Mouse (Mus musculus) liver, embryonic 12.5 days (tissue): ENCODE measurements around the gene Gm4881. TPM values are rescaled to one million over a fixed set of nuclear protein-coding genes. Genes with fewer than 3 reads are reported as not detected.

Experiments used
- ATAC-seq: fragments of 200-750 bp; cut with Nextera tagmentation; 2 replicates; pipeline ENCODE4 v1.8.0; 2017; ENCODE audit warnings: moderate number of reproducible peaks, mild to moderate bottlenecking, moderate library complexity
- H3K27ac ChIP-seq: fragments of 300-500 bp; sonication (generic); 2 replicates; pipeline ENCODE4 v1.5.1; 2016; ENCODE audit warnings: mild to moderate bottlenecking
- H3K27me3 ChIP-seq: fragments of 300-500 bp; sonication (generic); replicated peaks from 2 replicates; pipeline ENCODE4 v1.6.1; 2016; ENCODE audit warnings: mild to moderate bottlenecking, moderate library complexity
- H3K36me3 ChIP-seq: fragments of 300-500 bp; sonication (generic); 2 replicates; pipeline ENCODE4 v1.6.1; 2016; ENCODE audit warnings: mild to moderate bottlenecking, moderate library complexity
- H3K4me1 ChIP-seq: fragments of 300-500 bp; sonication (generic); 2 replicates; pipeline ENCODE4 v1.6.1; 2016
- H3K4me2 ChIP-seq: fragments of 300-500 bp; sonication (generic); 2 replicates; pipeline ENCODE4 v1.6.1; 2016; ENCODE audit warnings: mild to moderate bottlenecking, moderate library complexity
- H3K4me3 ChIP-seq: fragments of 300-500 bp; sonication (generic); 2 replicates; pipeline ENCODE4 v1.5.1; 2016; ENCODE audit warnings: mild to moderate bottlenecking, moderate library complexity
- H3K9ac ChIP-seq: fragments of 300-500 bp; sonication (generic); 2 replicates; pipeline ENCODE4 v1.6.1; 2016; ENCODE audit warnings: mild to moderate bottlenecking, moderate library complexity
- H3K9me3 ChIP-seq: fragments of 300-500 bp; sonication (generic); replicated peaks from 2 replicates; pipeline ENCODE4 v1.6.1; 2016; ENCODE audit warnings: mild to moderate bottlenecking, moderate library complexity
- WGBS: fragments of 180-500 bp; shearing (Covaris S2); methylation state at CpG from one replicate; pipeline ENCODE4 v1.1.7; 2016; ENCODE audit not compliant: insufficient replicate concordance; 5-methylcytosine and 5-hydroxymethylcytosine counted together
- polyA plus RNA-seq: library from polyadenylated mRNA; unstranded; fragments of >200 nt; fragmentation: Nextera tagmentation; extraction: Ambion mirVana; gene quantifications from 2 replicates; pipeline ENCODE4 v1.2.1, GENCODE M21; 2016

The Gm4881 gene
- polyA plus RNA-seq, 1 experiment from 2014 or later = not detected

- Histone ChIP-seq H3K9ac (no peak overlapping the region), H3K4me2 (no peak overlapping the region), H3K4me1 (peaks cover 7% of the 10 kb centered on the region; the same call in 1 of the 2 replicates), H3K27ac (no peak overlapping the region), H3K4me3 (no peak overlapping the region), H3K36me3 (no peaks in the 10 kb centered on the region), H3K27me3 (peaks cover 100% of the 10 kb centered on the region), H3K9me3 (no peaks in the 10 kb centered on the region)
- ATAC-seq = peak; percentile 29; the same call in 1 of the 2 replicates
- WGBS = 1% methylated on average over 8 of the region's 8 CpGs
Measured at GRCm38 (mm10) chr7:24949958-24950623, 5.8 kb upstream of the Gm4881 start.

- Histone ChIP-seq H3K4me3 (no peak overlapping the region), H3K36me3 (no peaks in the 10 kb centered on the region), H3K9me3 (no peaks in the 10 kb centered on the region), H3K4me2 (no peak overlapping the region), H3K9ac (no peak overlapping the region), H3K27me3 (peaks cover 100% of the 10 kb centered on the region), H3K27ac (no peak overlapping the region), H3K4me1 (peaks cover 8% of the 10 kb centered on the region; the same call in 1 of the 2 replicates)
- ATAC-seq = no peak
- WGBS = 8% methylated on average over 29 of the region's 29 CpGs
Measured at GRCm38 (mm10) chr7:24948774-24949173, 4.5 kb upstream of the Gm4881 start.

- 4% methylated on average over 7 of the region's 7 CpGs for WGBS
- Histone ChIP-seq H3K9ac (no peak overlapping the region), H3K9me3 (no peaks in the 10 kb centered on the region), H3K27me3 (peaks cover 100% of the 10 kb centered on the region), H3K4me2 (no peak overlapping the region), H3K4me3 (no peak overlapping the region), H3K27ac (no peak overlapping the region), H3K36me3 (no peaks in the 10 kb centered on the region), H3K4me1 (peaks cover 8% of the 10 kb centered on the region; the same call in 1 of the 2 replicates)
- no peak for ATAC-seq
Measured at GRCm38 (mm10) chr7:24947316-24948048, 3.2 kb upstream of the Gm4881 start.

DNA sequence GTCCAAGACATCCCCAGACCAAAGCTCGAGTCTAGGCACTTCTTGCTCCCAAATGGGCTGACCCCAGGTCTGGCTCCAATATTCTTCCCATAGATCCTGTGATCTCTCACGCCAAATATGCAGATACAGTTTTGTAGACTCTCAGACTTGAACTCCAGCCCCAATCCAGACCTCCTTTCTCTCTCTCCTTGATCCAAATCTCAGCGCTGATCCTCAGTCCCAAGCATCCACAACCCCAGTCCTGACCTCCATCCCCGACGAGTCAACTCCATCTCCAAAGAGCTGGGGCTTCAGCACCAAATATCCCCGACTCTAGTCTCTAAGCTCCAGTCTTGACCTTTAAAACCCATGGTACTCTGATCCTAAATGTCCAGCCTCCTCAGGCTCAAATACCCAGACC is 653 bp downstream of the Gm4881 start:
- WGBS = 5% methylated on average over 6 of the region's 6 CpGs
- H3K4me2 ChIP-seq = no peak overlapping the region

GRCm38 (mm10) chr7:24931651-24932050 is 12.6 kb downstream of the Gm4881 start:
- Histone ChIP-seq H3K4me2 (no peak overlapping the region), H3K9me3 (no peaks in the 10 kb centered on the region), H3K9ac (no peak overlapping the region), H3K4me1 (no peaks in the 10 kb centered on the region), H3K36me3 (peaks cover 9% of the 10 kb centered on the region), H3K4me3 (no peak overlapping the region), H3K27me3 (peaks cover 93% of the 10 kb centered on the region), H3K27ac (no peak overlapping the region)
- ATAC-seq = no peak
- 2% methylated on average over 15 of the region's 15 CpGs for WGBS

More for the DNA sequence above, 653 bp downstream of the Gm4881 start:
- Histone ChIP-seq H3K36me3 (no peaks in the 10 kb centered on the region), H3K4me1 (peaks cover 8% of the 10 kb centered on the region; the same call in 1 of the 2 replicates), H3K4me3 (no peak overlapping the region), H3K9ac (no peak overlapping the region), H3K27me3 (peaks cover 99% of the 10 kb centered on the region), H3K9me3 (no peaks in the 10 kb centered on the region), H3K27ac (no peak overlapping the region)
- no peak for ATAC-seq

- Histone ChIP-seq H3K4me3 (no peak overlapping the region), H3K4me1 (no peaks in the 10 kb centered on the region), H3K9ac (no peak overlapping the region), H3K9me3 (no peaks in the 10 kb centered on the region), H3K36me3 (peaks cover 20% of the 10 kb centered on the region), H3K27me3 (peaks cover 82% of the 10 kb centered on the region), H3K27ac (no peak overlapping the region), H3K4me2 (no peak overlapping the region)
- no peak for ATAC-seq
- 54% methylated on average over 6 of the region's 6 CpGs for WGBS
Measured at GRCm38 (mm10) chr7:24930475-24930874, 13.8 kb downstream of the Gm4881 start.

DNA sequence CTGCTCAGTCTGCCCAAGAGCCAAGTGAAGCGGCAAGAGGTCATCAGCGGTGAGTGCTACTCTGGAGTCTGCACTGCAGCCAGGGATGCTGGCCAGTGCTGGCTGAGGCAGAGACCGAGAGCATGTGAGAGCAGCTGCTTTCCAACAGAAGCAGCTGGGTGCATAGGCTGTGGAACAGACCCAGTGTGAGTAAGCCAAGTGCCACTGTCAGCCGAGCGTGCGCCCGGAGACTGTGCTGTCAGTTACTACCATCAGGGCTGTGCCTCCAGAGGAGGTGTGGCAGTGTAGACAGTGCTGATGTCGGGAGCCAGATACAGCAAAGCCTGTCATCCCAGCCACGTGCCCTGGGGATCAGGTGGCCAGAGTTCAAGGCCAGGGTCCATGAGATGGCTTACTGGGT is 24.6 kb downstream of the Gm4881 start:
- ATAC-seq = no peak
- Histone ChIP-seq H3K4me3 (no peak overlapping the region), H3K27me3 (no peaks in the 10 kb centered on the region), H3K9ac (no peak overlapping the region), H3K9me3 (no peaks in the 10 kb centered on the region), H3K4me2 (no peak overlapping the region), H3K36me3 (peaks cover 82% of the 10 kb centered on the region), H3K4me1 (no peaks in the 10 kb centered on the region), H3K27ac (no peak overlapping the region)
- 83% methylated on average over 9 of the region's 9 CpGs for whole genome bisulfite sequencing

DNA sequence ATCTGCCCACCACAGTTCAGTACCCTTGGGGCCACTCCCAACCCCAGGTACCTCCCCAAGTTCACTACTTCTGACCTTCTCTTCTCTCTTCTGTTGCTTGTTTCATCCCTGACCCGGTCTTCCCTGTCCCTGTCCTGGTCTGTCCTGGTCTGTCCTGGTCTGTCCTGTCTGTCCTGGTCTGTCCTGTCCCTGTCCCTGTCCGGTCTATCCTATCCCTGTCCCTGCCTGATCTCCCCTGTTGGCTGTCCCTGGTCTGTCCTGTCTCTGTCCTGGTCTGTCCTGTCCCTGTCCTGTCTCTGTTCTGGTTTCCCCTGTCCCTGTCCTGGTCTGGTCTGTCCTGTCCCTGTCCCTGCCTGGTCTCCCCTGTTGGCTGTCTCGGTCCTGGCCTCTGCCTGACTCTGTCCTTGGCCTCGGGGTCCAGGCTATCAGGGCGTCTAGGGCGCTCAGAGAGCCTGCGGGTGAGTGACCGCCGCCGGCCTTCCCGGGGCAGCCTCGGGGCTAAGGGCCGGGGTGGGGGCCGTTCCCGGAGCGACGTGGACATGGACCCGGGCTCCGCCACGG is 25.5 kb downstream of the Gm4881 start:
- ATAC-seq = no peak
- H3K9ac ChIP-seq = no peak overlapping the region
- no peaks in the 10 kb centered on the region for H3K4me1 ChIP-seq
- whole genome bisulfite sequencing = 84% methylated on average over 20 of the region's 20 CpGs
- no peak overlapping the region for H3K4me2 ChIP-seq
- H3K27me3 ChIP-seq = no peaks in the 10 kb centered on the region
- H3K36me3 ChIP-seq = peaks cover 73% of the 10 kb centered on the region
- H3K9me3 ChIP-seq = no peaks in the 10 kb centered on the region
- no peak overlapping the region for H3K27ac ChIP-seq
- no peak overlapping the region for H3K4me3 ChIP-seq

GRCm38 (mm10) chr7:24912480-24912879 is 31.8 kb downstream of the Gm4881 start:
- no peak for ATAC-seq
- Histone ChIP-seq H3K4me2 (no peak overlapping the region), H3K36me3 (peaks cover 63% of the 10 kb centered on the region), H3K4me3 (no peak overlapping the region), H3K4me1 (peaks cover 5% of the 10 kb centered on the region), H3K27ac (no peak overlapping the region), H3K9ac (no peak overlapping the region), H3K9me3 (no peaks in the 10 kb centered on the region), H3K27me3 (no peaks in the 10 kb centered on the region)
- 86% methylated on average over 14 of the region's 14 CpGs for WGBS

DNA sequence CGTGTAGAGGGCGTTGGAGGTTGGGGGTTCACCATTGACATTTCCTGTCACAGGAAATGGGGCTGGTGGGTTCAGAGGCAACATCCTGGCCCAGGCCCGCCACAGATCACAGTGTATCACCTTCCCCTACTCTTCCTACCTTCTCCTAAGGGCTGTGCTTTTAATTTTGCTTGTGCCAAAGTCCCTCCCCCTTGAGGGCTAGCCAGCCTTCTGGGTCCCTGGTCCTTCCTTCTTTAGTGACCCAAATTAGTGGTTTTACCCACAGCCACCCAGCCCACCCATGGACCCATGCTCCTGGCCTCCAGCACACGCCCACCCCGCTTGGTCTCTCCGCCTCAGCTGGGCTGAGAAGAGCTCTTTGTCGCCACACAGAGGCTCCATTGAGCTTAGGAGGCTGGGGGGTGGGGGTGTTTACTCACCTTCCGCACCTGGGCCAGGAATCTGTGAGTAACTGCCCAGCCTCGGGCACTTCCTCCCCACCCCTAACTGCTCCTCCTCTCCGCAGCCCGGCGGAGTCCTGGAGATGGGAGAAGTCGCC is 37.0 kb downstream of the Gm4881 start:
- no peak overlapping the region for H3K4me3 ChIP-seq
- H3K9ac ChIP-seq = no peak overlapping the region
- WGBS = 32% methylated on average over 13 of the region's 13 CpGs

DNA sequence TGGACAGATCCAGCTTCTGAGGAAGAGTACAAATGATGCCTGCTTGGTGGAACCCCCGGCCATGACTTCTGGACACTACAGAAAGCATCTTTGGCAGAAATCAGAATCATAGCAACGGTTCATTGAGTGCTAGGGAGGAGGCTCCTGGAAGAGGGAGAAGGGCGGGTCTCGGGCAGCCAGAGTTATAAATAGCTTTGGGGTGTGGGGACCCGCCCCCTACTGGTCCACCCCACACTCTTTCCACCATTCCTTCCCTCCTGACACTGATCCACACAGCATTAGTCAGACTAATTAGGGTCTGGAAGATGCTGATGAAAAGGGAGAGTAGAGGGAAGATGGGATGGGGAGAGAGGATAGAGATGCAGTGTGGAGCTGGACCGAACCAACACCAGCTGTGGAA is 37.7 kb downstream of the Gm4881 start:
- 22% methylated on average over 6 of the region's 6 CpGs for WGBS
- Histone ChIP-seq H3K27ac (0 out of 2 replicates have a peak overlapping the region, but pooled peaks have one; percentile 52), H3K36me3 (peaks cover 34% of the 10 kb centered on the region), H3K4me1 (peaks cover 56% of the 10 kb centered on the region), H3K9ac (peak overlapping the region; percentile 32; the same call in 1 of the 2 replicates), H3K27me3 (no peaks in the 10 kb centered on the region), H3K9me3 (no peaks in the 10 kb centered on the region), H3K4me3 (no peak overlapping the region), H3K4me2 (peak overlapping the region; percentile 91)
- no peak for ATAC-seq

More for the DNA sequence above, 37.0 kb downstream of the Gm4881 start:
- no peaks in the 10 kb centered on the region for H3K9me3 ChIP-seq
- H3K27me3 ChIP-seq = no peaks in the 10 kb centered on the region
- no peak for ATAC-seq
- H3K36me3 ChIP-seq = peaks cover 39% of the 10 kb centered on the region
- H3K4me1 ChIP-seq = peaks cover 48% of the 10 kb centered on the region
- H3K27ac ChIP-seq = no peak overlapping the region
- H3K4me2 ChIP-seq = peak overlapping the region; percentile 91

GRCm38 (mm10) chr7:24904936-24905335 is 39.4 kb downstream of the Gm4881 start:
- WGBS = 9% methylated on average over 3 of the region's 3 CpGs
- Histone ChIP-seq H3K9ac (peak overlapping the region; percentile 87), H3K9me3 (no peaks in the 10 kb centered on the region), H3K4me1 (peaks cover 64% of the 10 kb centered on the region), H3K4me3 (peak overlapping the region; percentile 76), H3K27me3 (no peaks in the 10 kb centered on the region), H3K4me2 (peak overlapping the region; percentile 91), H3K27ac (peak overlapping the region; percentile 90), H3K36me3 (peaks cover 25% of the 10 kb centered on the region)
- ATAC-seq = 0 out of 2 replicates have a peak, but pooled peaks have one; percentile 16
